Mouse (Mus musculus): ENCODE measurements at regions not wholly inside any gene's neighbourhood (a gene's known extent, or its start where the extent isn't known, plus 50 kb on each side); places are given as distances from the start of the nearest gene placed in this dataset.

GRCm38 (mm10) chr15:49229063-49229462 lies 4655.6 kb upstream of the Gm7489 start:
- H3K79me2 ChIP-seq (ENCODE audit: control insufficient read depth, insufficient read depth) = no peaks in the 10 kb centered on the region

GRCm38 (mm10) chr15:49230846-49231245 lies 4653.9 kb upstream of the Gm7489 start:
- Histone ChIP-seq H3ac (ENCODE audit: control insufficient read depth, insufficient read length) (no peak overlapping the region), H3K4me2 (ENCODE audit: low read depth) (no peak overlapping the region), H3K4me3 (no peak overlapping the region), H3K36me3 (ENCODE audit: control insufficient read depth, insufficient read depth) (no peaks in the 10 kb centered on the region), H3K79me2 (ENCODE audit: control insufficient read depth, insufficient read depth) (no peaks in the 10 kb centered on the region), H3K27me3 (ENCODE audit: control insufficient read depth, insufficient read depth, insufficient read length) (no peaks in the 10 kb centered on the region)
- TF ChIP-seq USF1 (IDR thresholded peaks at IDR 0.05; ENCODE audit: low read depth) = no peak
- no peak for TF ChIP-seq POLR2A (IDR thresholded peaks at IDR 0.05; ENCODE audit: insufficient read length, low read depth)
- TF ChIP-seq MYOD1 (IDR thresholded peaks at IDR 0.05; ENCODE audit: control insufficient read depth in 1 of 3, insufficient read length in 2 of 3, low read depth in 2 of 3) = no peak
- TF ChIP-seq POLR2AphosphoS2 (IDR thresholded peaks at IDR 0.05; ENCODE audit: insufficient read length, low read depth) = no peak
- no peak for TF ChIP-seq SRF (IDR thresholded peaks at IDR 0.05; ENCODE audit: control insufficient read depth, insufficient read length, low read depth)
- TF ChIP-seq TCF3 (IDR thresholded peaks at IDR 0.05; ENCODE audit: insufficient read length, low read depth) = no peak
- TF ChIP-seq MAX (IDR thresholded peaks at IDR 0.05; ENCODE audit: low read depth) = no peak
- TF ChIP-seq REST (IDR thresholded peaks at IDR 0.05; ENCODE audit: insufficient read depth, insufficient read length) = no peak
- no peak for TF ChIP-seq TCF12 (IDR thresholded peaks at IDR 0.05; ENCODE audit: insufficient read depth, poor library complexity, severe bottlenecking)
- TF ChIP-seq CEBPB (IDR thresholded peaks at IDR 0.05; ENCODE audit: insufficient read depth, poor library complexity, severe bottlenecking) = no peak
- no peak for TF ChIP-seq E2F4 (IDR thresholded peaks at IDR 0.05; ENCODE audit: insufficient read depth)
- no peak for TF ChIP-seq MYOG (IDR thresholded peaks at IDR 0.05; ENCODE audit: control insufficient read depth in 1 of 3, insufficient read depth in 1 of 3, insufficient read length in 2 of 3, low read depth in 2 of 3)

More at GRCm38 (mm10) chr15:49229063-49229462, 4655.6 kb upstream of the Gm7489 start:
- no peaks in the 10 kb centered on the region for H3K36me3 ChIP-seq (ENCODE audit: control insufficient read depth, insufficient read depth)
- no peaks in the 10 kb centered on the region for H3K27me3 ChIP-seq (ENCODE audit: control insufficient read depth, insufficient read depth, insufficient read length)
- no peak overlapping the region for H3K4me3 ChIP-seq
- TF ChIP-seq TCF3 (IDR thresholded peaks at IDR 0.05; ENCODE audit: insufficient read length, low read depth) (no peak), MYOD1 (IDR thresholded peaks at IDR 0.05; ENCODE audit: control insufficient read depth in 1 of 3, insufficient read length in 2 of 3, low read depth in 2 of 3) (no peak), E2F4 (IDR thresholded peaks at IDR 0.05; ENCODE audit: insufficient read depth) (no peak), CEBPB (IDR thresholded peaks at IDR 0.05; ENCODE audit: insufficient read depth, poor library complexity, severe bottlenecking) (no peak), SRF (IDR thresholded peaks at IDR 0.05; ENCODE audit: control insufficient read depth, insufficient read length, low read depth) (no peak), REST (IDR thresholded peaks at IDR 0.05; ENCODE audit: insufficient read depth, insufficient read length) (no peak), POLR2AphosphoS2 (IDR thresholded peaks at IDR 0.05; ENCODE audit: insufficient read length, low read depth) (no peak), MYOG (IDR thresholded peaks at IDR 0.05; ENCODE audit: control insufficient read depth in 1 of 3, insufficient read depth in 1 of 3, insufficient read length in 2 of 3, low read depth in 2 of 3) (no peak), USF1 (IDR thresholded peaks at IDR 0.05; ENCODE audit: low read depth) (no peak), MAX (IDR thresholded peaks at IDR 0.05; ENCODE audit: low read depth) (no peak), POLR2A (IDR thresholded peaks at IDR 0.05; ENCODE audit: insufficient read length, low read depth) (no peak), TCF12 (IDR thresholded peaks at IDR 0.05; ENCODE audit: insufficient read depth, poor library complexity, severe bottlenecking) (no peak)
- no peak overlapping the region for H3ac ChIP-seq (ENCODE audit: control insufficient read depth, insufficient read length)
- H3K4me2 ChIP-seq (ENCODE audit: low read depth) = no peak overlapping the region

- TF ChIP-seq SRF (IDR thresholded peaks at IDR 0.05; ENCODE audit: control insufficient read depth, insufficient read length, low read depth) (no peak), CEBPB (IDR thresholded peaks at IDR 0.05; ENCODE audit: insufficient read depth, poor library complexity, severe bottlenecking) (no peak), E2F4 (IDR thresholded peaks at IDR 0.05; ENCODE audit: insufficient read depth) (no peak), MAX (IDR thresholded peaks at IDR 0.05; ENCODE audit: low read depth) (no peak), TCF12 (IDR thresholded peaks at IDR 0.05; ENCODE audit: insufficient read depth, poor library complexity, severe bottlenecking) (no peak), REST (IDR thresholded peaks at IDR 0.05; ENCODE audit: insufficient read depth, insufficient read length) (no peak), POLR2AphosphoS2 (IDR thresholded peaks at IDR 0.05; ENCODE audit: insufficient read length, low read depth) (no peak), POLR2A (IDR thresholded peaks at IDR 0.05; ENCODE audit: insufficient read length, low read depth) (no peak), TCF3 (IDR thresholded peaks at IDR 0.05; ENCODE audit: insufficient read length, low read depth) (no peak), USF1 (IDR thresholded peaks at IDR 0.05; ENCODE audit: low read depth) (no peak), MYOG (IDR thresholded peaks at IDR 0.05; ENCODE audit: control insufficient read depth in 1 of 3, insufficient read depth in 1 of 3, insufficient read length in 2 of 3, low read depth in 2 of 3) (no peak), MYOD1 (IDR thresholded peaks at IDR 0.05; ENCODE audit: control insufficient read depth in 1 of 3, insufficient read length in 2 of 3, low read depth in 2 of 3) (no peak)
- no peaks in the 10 kb centered on the region for H3K36me3 ChIP-seq (ENCODE audit: control insufficient read depth, insufficient read depth)
- no peak overlapping the region for H3ac ChIP-seq (ENCODE audit: control insufficient read depth, insufficient read length)
Measured at GRCm38 (mm10) chr15:49270198-49270597, 4614.5 kb upstream of the Gm7489 start.

More at GRCm38 (mm10) chr15:49270198-49270597, 4614.5 kb upstream of the Gm7489 start:
- Histone ChIP-seq H3K4me3 (no peak overlapping the region), H3K27me3 (ENCODE audit: control insufficient read depth, insufficient read depth, insufficient read length) (no peaks in the 10 kb centered on the region), H3K79me2 (ENCODE audit: control insufficient read depth, insufficient read depth) (no peaks in the 10 kb centered on the region), H3K4me2 (ENCODE audit: low read depth) (no peak overlapping the region)

Data from myocyte (in vitro differentiated cells).